Mouse (Mus musculus): Measurements from ENCODE around the gene Ccdc59. TPM values are rescaled to one million over a fixed set of nuclear protein-coding genes. Genes with fewer than 3 reads are reported as not detected.

The Ccdc59 gene
- polyA plus RNA-seq (2017; shearing (Covaris generic)) = 57.6 TPM

GRCm38 (mm10) chr10:105840928-105841888 is at the start of gene Ccdc59, which contains the start of gene Mettl25:
TSS of gene Ccdc59 (plus strand) at chr10:105841067.
TSS of gene Mettl25 (minus strand) at chr10:105841380.

Other genes with a start within 250 kb of the Ccdc59 start
- gene Mettl25, start 313 bp downstream of the Ccdc59 start, polyA plus RNA-seq (2017; shearing (Covaris generic)) = 8.2 TPM

Measured in effector memory CD4-positive, alpha-beta T cell, adult 5 months (primary cell).